Mouse (Mus musculus) kidney, postnatal 0 days (tissue): ENCODE results near the gene Tfap2d. TPM values are rescaled to one million over a fixed set of nuclear protein-coding genes. Genes with fewer than 3 reads are reported as not detected.

Experiments
- ATAC-seq: fragments of 200-750 bp; cut with Nextera tagmentation; replicated peaks from 2 replicates; pipeline ENCODE4 v1.8.0; 2017; ENCODE audit warnings: low read depth, moderate number of reproducible peaks, moderate TSS enrichment, moderate library complexity; ENCODE audit not compliant: low FRiP score
- DNase-seq: peaks from one replicate; pipeline ENCODE4 v3.0.0-alpha.2; 2016; ENCODE audit warnings: low spot score
- H3K27ac ChIP-seq: fragments of 300-500 bp; sonication (generic); 2 replicates; pipeline ENCODE4 v1.5.1; 2014; ENCODE audit warnings: mild to moderate bottlenecking
- H3K27me3 ChIP-seq: fragments of 300-500 bp; sonication (generic); 2 replicates; pipeline ENCODE4 v1.6.1; 2014; ENCODE audit warnings: low read length, mixed read lengths; ENCODE audit not compliant: insufficient read depth
- H3K36me3 ChIP-seq: fragments of 300-500 bp; sonication (generic); 2 replicates; pipeline ENCODE4 v1.6.1; 2014; ENCODE audit warnings: low read length, mixed read lengths; ENCODE audit not compliant: insufficient read depth
- H3K4me1 ChIP-seq: fragments of 300-500 bp; sonication (generic); replicated peaks from 2 replicates; pipeline ENCODE4 v1.6.1; 2014; ENCODE audit warnings: antibody characterized with exemption, low read length, mixed read lengths; ENCODE audit not compliant: insufficient read depth
- H3K4me2 ChIP-seq: fragments of 300-500 bp; sonication (generic); 2 replicates; pipeline ENCODE4 v1.6.1; 2014; ENCODE audit warnings: mild to moderate bottlenecking, low read length, moderate library complexity, mixed read lengths
- H3K4me3 ChIP-seq: fragments of 300-500 bp; sonication (generic); replicated peaks from 2 replicates; pipeline ENCODE4 v1.5.1; 2014; ENCODE audit warnings: low read depth, low read length
- H3K9ac ChIP-seq: fragments of 300-500 bp; sonication (generic); 2 replicates; pipeline ENCODE4 v1.6.1; 2014; ENCODE audit warnings: low read depth, low read length
- H3K9me3 ChIP-seq: fragments of 300-500 bp; sonication (generic); replicated peaks from 2 replicates; pipeline ENCODE4 v1.6.1; 2016; ENCODE audit warnings: low read length, inconsistent platforms, mixed read lengths
- CTCF ChIP-seq: IDR thresholded peaks from 2 replicates; pipeline ENCODE4 v1.5.1; 2016; ENCODE audit warnings: antibody characterized with exemption, low read depth, mild to moderate bottlenecking, moderate library complexity
- WGBS: fragments of 180-500 bp; shearing (Covaris S2); extraction: QIAGEN DNeasy Blood & Tissue Kit; methylation state at CpG from one replicate; pipeline ENCODE4 v1.1.7; 2014; 5-methylcytosine and 5-hydroxymethylcytosine counted together
- polyA plus RNA-seq: library from polyadenylated mRNA; unstranded; fragments of >200 nt; fragmentation: Nextera tagmentation; extraction: Ambion mirVana; gene quantifications from 2 replicates; pipeline ENCODE4 v1.2.1, GENCODE M21; 2015

The Tfap2d gene
- polyA plus RNA-seq, 1 experiment from 2014 or later: not detected

- Histone ChIP-seq H3K4me2 (no peak overlapping the region), H3K9ac (no peak overlapping the region), H3K36me3 (no peaks in the 10 kb centered on the region), H3K9me3 (no peaks in the 10 kb centered on the region), H3K4me1 (no peaks in the 10 kb centered on the region), H3K27me3 (peaks cover 28% of the 10 kb centered on the region), H3K27ac (no peak overlapping the region), H3K4me3 (no peak overlapping the region)
- DNase-seq: no peak
- 1% methylated on average over 22 of the region's 22 CpGs for WGBS
- no peak for TF ChIP-seq CTCF
- ATAC-seq: no peak
Measured at GRCm38 (mm10) chr1:19111020-19111419, 8.2 kb downstream of the Tfap2d start.

GRCm38 (mm10) chr1:19178742-19179397, 76.0 kb downstream of the Tfap2d start:
- no peaks in the 10 kb centered on the region for H3K36me3 ChIP-seq
- 5% methylated on average over 4 of the region's 4 CpGs for WGBS
- H3K9ac ChIP-seq: no peak overlapping the region
- TF ChIP-seq CTCF: peak; percentile 77
- DNase-seq (peak; percentile 62), ATAC-seq (no peak)
- no peaks in the 10 kb centered on the region for H3K9me3 ChIP-seq
- no peak overlapping the region for H3K4me3 ChIP-seq
- no peaks in the 10 kb centered on the region for H3K27me3 ChIP-seq
- no peaks in the 10 kb centered on the region for H3K4me1 ChIP-seq
- no peak overlapping the region for H3K27ac ChIP-seq
- no peak overlapping the region for H3K4me2 ChIP-seq

DNA sequence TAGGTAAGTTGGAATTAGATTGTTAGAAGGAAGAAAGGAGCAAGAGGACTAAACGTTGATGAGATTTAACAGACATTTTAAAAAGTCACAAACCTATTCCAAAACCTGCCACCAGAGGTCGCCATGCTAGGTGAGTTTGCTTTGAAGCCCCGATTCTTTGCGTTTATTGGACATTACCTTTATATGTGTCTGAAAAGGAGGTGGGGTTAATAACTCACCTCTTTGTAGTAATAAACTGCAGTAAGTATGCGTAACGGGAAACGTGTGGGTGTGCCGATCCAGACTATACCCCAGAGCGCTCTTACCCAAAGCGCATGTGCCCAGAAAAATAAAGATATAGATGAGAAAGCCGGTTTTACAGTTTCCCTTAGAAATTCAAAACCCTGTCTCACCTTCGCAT, 102.8 kb downstream of the Tfap2d start:
- no peaks in the 10 kb centered on the region for H3K4me1 ChIP-seq
- no peak overlapping the region for H3K9ac ChIP-seq
- ATAC-seq: peak; percentile 75
- H3K9me3 ChIP-seq: no peaks in the 10 kb centered on the region
- peaks cover 22% of the 10 kb centered on the region for H3K27me3 ChIP-seq
- WGBS: 2% methylated on average over 12 of the region's 12 CpGs
- H3K4me2 ChIP-seq: peak overlapping the region; percentile 52
- H3K4me3 ChIP-seq: peak overlapping the region; percentile 26
- TF ChIP-seq CTCF: peak; percentile 93
- peak; percentile 65 for DNase-seq
- H3K36me3 ChIP-seq: no peaks in the 10 kb centered on the region
- no peak overlapping the region for H3K27ac ChIP-seq

- TF ChIP-seq CTCF: peak; percentile 73
- H3K9me3 ChIP-seq: no peaks in the 10 kb centered on the region
- no peaks in the 10 kb centered on the region for H3K4me1 ChIP-seq
- ATAC-seq (no peak), DNase-seq (peak; percentile 75)
- peak overlapping the region; percentile 26 for H3K4me3 ChIP-seq
- H3K27me3 ChIP-seq: peaks cover 28% of the 10 kb centered on the region
- H3K4me2 ChIP-seq: peak overlapping the region; percentile 52
- 2% methylated on average over 7 of the region's 7 CpGs for WGBS
- H3K27ac ChIP-seq: no peak overlapping the region
- no peaks in the 10 kb centered on the region for H3K36me3 ChIP-seq
- H3K9ac ChIP-seq: no peak overlapping the region
Measured at GRCm38 (mm10) chr1:19206194-19206593, 103.4 kb downstream of the Tfap2d start.

- H3K27me3 ChIP-seq: peaks cover 37% of the 10 kb centered on the region
- DNase-seq (no peak), ATAC-seq (no peak)
- H3K4me1 ChIP-seq: no peaks in the 10 kb centered on the region
- H3K4me2 ChIP-seq: peak overlapping the region; percentile 32
- H3K9me3 ChIP-seq: no peaks in the 10 kb centered on the region
- no peak for TF ChIP-seq CTCF
- no peak overlapping the region for H3K27ac ChIP-seq
- H3K9ac ChIP-seq: no peak overlapping the region
- H3K36me3 ChIP-seq: no peaks in the 10 kb centered on the region
- 16% methylated on average over 4 of the region's 4 CpGs for WGBS
- no peak overlapping the region for H3K4me3 ChIP-seq
Measured at GRCm38 (mm10) chr1:19207611-19208010, 104.8 kb downstream of the Tfap2d start.

DNA sequence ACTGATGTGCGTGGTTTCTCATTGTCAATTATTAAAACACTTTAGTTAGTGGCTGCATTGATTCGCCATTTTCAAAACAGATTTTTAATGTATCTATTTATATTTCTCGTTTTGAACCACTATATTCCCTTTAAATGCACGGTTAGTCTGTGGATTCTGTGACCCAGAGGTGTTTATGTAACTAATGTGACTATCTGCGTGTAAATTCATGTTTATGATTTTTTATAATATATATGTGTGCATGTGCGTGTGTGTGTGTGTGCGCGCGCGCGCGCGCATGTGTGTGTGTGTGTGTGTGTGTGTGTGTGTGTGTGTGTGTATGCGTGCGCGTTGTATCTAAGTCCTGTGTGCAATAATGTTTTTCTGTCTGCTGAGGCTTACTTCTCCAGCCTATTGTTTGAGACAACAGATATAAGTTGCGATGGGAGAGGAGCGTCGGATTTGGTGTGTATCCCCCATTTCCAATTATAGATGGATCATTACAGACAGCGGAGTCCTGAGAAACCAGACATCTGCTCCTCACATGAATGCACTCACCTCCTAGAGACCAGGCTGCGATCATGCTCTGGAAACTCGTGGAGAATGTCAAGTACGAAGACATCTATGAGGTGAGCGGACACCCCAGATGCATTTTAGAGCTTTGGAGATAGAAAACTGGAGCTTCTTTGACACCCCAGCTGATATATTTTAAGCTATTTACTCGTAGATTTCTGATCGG, 106.0 kb downstream of the Tfap2d start, which contains the start of gene Tfap2b:
Tfap2b (plus strand) TSS at position 274 of the 718 bp plus-strand sequence.
- Histone ChIP-seq H3K9ac (peak within 1 kb of the TSS; percentile 66), H3K27me3 (peaks cover 44% of the 10 kb centered on the region), H3K4me2 (peak within 1 kb of the TSS; percentile 52), H3K9me3 (no peaks in the 10 kb centered on the region), H3K4me3 (peak within 1 kb of the TSS; percentile 44), H3K36me3 (no peaks in the 10 kb centered on the region), H3K27ac (peak within 1 kb of the TSS; percentile 87), H3K4me1 (no peaks in the 10 kb centered on the region)
- 7% methylated on average over 26 of the region's 26 CpGs for WGBS
- ATAC-seq (no peak), DNase-seq (no peak)
- TF ChIP-seq CTCF: no peak
